Mouse (Mus musculus): Measurements from ENCODE around the gene C8a. TPM values are rescaled to one million over a fixed set of nuclear protein-coding genes. Genes with fewer than 3 reads are reported as not detected.

The C8a gene
- total RNA-seq (2021) = not detected

DNA sequence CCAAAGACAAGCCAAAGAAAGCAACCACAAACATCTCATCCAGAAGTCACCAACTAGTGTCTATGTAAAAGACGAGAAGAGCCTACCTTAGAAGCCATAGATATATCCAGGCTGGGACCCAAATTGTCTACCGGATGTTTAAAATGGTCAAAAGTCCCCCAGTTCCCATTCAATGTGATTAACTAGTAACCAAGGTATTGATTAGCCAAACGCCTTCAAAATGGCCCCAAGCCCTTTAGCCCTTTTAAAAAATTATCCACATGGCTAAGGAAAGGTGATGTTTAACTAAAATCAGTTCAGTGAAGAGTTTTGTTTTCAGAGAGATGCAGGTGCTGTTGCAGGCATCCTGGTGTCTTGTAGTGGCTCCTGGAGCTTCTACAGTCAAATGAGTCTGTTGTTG lies at the start of gene C8a:
Gene C8a, minus strand, starts transcription at position 76 of the 400 bp plus-strand sequence.
- no peak for DNase-seq
- intact Hi-C loops (cut with DNase I) = no loop called here

DNA sequence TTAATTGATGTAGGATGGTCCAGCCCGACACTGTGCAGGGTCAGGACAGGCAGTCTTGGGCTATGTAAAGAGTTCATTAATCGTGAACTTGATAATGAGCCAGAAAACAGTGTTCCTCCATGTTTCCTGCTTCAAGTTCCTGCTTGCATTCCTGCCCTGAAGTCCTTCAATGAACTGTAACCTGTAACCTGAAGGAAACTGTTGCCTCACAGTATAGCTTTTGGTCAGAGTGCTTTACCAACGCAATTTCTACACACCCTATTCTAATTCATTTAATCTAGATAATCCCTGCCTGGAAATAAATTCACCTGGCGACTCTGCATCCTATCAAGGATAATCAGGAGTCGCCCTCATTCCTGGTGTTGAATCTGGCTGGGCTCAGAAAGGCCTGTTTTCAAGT lies 49.2 kb upstream of the C8a start:
- intact Hi-C loops (cut with DNase I) = no loop called here
- no peak for DNase-seq

DNA sequence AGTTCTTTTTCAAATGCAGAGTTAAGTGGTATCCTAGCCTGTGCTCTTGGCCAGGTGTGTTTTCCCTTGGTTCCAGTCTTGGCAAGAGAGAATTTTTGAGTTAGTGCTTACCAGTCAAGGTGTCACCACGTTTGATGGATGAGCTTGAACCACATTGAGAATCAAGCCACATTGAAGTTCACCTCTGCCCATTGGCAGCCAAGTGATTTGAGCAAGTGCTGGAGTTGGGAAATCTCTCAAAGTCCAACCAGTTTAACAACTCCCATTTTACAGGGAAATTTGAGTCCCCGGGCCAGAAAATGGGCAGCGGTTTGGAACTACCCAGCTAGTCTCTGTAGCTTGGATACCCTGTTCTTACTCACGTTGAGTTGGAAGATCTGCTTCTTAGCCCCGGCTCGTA lies 41.8 kb upstream of the C8a start:
- intact Hi-C loops (cut with DNase I) = no loop called here
- DNase-seq = no peak

DNA sequence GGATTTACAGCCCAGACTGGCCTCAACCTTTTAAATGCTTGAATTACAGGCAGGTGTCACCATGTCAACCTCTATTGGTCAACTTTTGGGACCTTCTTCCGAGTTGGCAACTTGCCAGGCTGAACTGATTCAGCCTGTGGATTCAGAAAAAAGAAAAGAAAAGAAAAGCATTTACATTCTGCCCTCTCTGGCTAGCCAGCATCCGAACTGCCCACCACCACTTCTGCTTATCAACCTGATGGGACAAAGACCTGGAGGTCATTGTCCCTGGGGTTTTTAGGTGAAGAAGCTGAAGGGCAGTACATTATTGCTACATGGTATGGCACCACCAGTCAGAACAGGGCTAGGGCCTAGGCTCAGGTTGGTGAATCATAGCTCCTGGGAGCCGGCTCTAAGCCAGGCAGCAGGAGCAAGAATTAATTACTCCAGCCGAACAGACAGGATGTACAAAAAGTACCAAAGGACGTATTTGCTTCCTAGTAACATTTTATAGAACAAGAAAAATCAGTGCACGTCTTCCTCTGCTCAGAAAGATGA lies 38.6 kb upstream of the C8a start:
- intact Hi-C loops (cut with DNase I) = loop anchor here (5.0 kb wide), 2 partner anchors 88 to 1313 kb away; no protein-coding TSS in a partner anchor
- DNase-seq = no peak

DNA sequence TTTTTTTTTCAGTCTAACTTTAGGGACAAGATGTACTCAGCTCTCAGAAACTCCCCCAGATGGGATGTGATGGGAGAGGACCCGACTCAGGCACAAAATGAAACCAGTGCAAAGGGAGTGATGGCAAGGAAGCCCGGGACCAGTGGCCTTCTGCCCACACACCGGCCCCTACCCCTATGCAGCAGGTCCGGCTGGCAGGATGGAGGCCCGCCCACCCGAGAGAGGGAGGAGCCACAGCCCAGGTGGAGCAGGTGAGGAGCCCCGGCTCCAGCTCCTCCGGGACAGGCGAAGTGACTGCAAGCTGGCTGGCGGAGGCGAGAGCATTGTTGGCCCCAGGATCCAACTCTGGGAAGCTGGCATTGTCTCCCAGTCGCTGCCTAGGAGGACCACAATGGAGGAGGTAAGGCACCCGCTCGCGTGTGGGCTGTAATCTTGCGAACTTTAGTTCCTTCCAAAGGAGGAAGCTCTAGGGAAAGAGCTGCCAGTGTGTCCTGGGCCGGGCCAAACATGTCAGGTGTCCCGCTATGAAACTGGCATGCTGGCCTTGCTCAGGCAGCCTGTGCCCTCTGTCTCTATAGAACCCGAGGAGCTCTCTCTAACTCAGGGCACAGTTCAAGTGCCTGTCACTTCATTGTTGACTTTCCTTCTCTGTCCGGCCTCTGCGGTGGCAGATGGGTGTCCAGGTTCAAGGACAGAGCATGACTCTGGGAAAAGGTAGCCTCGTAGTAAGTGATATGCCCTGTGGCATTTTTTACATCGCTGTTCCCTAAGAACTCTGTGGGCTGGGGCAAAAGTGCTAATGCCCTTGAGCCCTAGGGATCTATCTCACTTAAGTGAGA lies 37.3 kb upstream of the C8a start, which contains the start of gene Fyb2:
Gene Fyb2, plus strand, starts transcription at position 166 of the 839 bp plus-strand sequence.
- DNase-seq = no peak
- intact Hi-C loops (cut with DNase I) = loop anchor here (5.0 kb wide), 2 partner anchors 89 to 1314 kb away; no protein-coding TSS in a partner anchor

DNA sequence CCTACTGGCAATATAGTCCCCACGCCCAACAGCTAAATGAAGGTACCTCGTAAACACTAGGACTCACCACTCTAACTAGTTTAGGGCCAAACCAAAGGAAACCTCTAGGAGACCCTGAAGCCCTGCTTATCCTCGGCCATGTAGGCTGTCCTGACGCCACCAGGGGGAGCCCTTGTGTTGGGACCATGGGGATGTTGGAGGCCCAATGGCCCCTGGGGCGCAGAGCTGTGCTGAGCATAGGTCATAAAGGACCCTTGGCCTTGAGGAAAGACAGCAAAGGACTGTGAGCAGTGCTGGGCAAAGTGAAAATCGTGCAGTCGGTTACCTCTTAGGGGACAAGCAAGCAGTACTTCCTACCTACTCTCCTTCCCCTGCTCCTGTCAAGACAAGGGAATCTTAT lies 35.5 kb upstream of the C8a start:
- intact Hi-C loops (cut with DNase I) = loop anchor here (2.0 to 5.0 kb wide), 3 partner anchors 91 to 1316 kb away; no protein-coding TSS in a partner anchor

DNA sequence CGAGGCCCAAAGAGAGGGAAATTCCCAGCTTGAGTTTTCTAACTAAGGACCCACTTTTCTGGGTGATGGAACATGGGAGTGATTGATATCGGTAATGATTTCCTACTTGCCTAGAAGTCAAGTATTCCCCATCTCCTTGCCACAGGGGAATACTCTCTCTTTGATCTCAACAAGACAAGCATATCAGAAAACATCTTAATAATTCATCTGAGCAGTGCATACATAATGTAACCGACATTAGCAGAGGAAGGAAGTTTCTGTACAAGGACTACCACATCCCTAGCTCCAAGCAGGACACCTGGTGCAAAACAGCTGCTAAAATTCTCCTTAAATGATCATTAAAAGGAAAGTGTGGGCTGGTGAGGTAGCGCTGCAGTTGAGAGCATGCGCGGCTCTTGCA lies 28.9 kb upstream of the C8a start:
- no peak for DNase-seq
- intact Hi-C loops (cut with DNase I) = no loop called here

More for the DNA sequence above, 35.5 kb upstream of the C8a start:
- DNase-seq = peak; percentile 58 to 76

DNA sequence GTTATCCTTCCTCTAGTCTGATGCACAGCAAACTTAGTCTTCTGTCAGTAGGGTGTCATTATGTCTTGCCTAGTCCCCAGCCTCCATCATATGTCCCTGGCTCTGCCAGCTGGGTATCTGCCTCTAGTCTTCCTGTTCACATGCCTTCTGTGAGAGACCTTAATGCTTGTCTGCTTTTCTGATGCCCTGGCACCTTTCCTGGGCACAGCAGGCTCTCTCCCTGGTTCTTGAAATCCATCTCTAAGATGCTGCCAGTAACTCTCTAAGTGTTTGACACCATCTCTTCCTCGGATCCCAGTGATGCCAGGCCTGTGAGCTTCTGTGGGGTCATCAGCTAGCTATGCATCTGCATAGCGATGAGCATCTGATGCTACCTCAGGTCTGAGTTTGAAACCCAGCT lies 26.6 kb upstream of the C8a start:
- no peak for DNase-seq
- intact Hi-C loops (cut with DNase I) = no loop called here

DNA sequence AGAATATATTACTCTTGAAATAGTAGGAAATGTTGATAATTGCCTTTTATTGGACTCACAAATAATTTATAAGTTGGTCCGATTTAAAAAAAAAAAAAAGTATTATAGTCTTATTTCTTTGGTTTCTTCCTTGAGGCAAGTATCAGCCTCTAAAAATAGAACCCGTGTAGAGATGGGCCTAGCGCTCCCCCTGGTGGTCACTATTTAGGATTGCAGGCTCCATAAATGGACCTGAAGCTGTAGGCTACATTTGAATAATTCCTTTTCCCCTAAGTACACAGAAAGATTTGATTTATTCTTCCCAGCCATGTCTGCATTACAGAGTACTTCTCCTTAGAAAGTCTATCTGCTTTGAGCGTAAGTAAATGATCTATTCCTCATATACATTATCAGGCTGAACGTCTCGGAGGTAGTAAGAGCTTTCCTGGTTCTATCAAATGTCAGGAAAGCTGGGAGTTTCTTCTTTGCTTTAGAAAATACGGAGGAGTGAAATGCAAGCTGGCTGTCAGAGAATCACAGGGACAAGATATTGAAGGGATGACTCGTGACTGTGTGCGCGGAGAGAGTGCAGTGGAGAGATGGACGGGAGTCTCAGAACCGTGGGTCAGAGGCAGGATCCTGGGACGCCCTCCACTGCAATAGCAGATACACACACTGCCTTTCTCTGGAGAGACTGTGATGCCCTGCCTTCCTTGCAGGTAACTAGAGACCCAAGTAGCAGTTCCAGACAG lies 18.0 kb upstream of the C8a start:
- DNase-seq = peak; percentile 22 to 50

DNA sequence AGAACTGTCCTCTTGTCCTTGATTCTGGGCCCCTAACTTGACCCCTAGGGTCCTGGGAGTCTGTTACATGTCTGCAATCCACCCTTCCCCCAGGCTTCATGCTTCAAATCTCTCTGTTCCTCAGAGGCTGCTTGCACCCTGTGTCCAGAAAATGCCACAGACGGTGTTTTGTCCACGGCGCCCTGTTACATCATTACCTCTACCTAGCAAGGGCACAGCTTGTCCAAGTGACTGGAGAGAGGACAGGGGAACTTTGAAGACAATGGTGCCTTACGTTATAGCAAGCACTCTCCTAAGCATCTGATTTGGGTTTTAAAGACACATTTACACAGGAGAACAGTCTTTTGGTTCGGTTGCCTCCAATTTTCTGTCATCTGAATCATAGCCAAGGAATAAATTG lies 17.4 kb upstream of the C8a start:
- no peak for DNase-seq
- intact Hi-C loops (cut with DNase I) = loop anchor here (5.0 kb wide), 1 partner anchor 686 kb away; no protein-coding TSS in a partner anchor

More for the DNA sequence above, 18.0 kb upstream of the C8a start:
- intact Hi-C loops (cut with DNase I) = loop anchor here (2.0 to 5.0 kb wide), 3 partner anchors 229 to 687 kb away; no protein-coding TSS in a partner anchor

DNA sequence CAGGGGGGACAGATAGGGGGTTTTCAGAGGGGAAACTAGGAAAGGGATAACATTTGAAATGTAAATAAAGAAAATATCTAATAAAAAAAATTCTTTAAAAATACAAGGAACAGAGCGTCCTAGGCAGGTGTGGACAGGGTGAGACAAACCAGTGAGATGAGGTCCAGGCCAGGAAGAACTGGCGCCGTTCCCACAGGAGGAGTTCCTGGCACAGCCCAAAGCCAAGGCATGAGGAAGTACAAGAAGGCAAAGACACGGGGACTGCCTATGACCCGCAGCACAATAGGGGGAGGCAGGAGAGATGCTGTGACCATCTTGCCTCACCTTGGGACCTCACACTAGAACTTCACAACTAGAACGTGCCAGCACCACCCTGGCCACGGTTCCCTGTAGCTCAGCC lies 15.5 kb upstream of the C8a start:
- intact Hi-C loops (cut with DNase I) = loop anchor here (5.0 kb wide), 1 partner anchor 684 kb away; no protein-coding TSS in a partner anchor
- peak; percentile 9 to 27 for DNase-seq

DNA sequence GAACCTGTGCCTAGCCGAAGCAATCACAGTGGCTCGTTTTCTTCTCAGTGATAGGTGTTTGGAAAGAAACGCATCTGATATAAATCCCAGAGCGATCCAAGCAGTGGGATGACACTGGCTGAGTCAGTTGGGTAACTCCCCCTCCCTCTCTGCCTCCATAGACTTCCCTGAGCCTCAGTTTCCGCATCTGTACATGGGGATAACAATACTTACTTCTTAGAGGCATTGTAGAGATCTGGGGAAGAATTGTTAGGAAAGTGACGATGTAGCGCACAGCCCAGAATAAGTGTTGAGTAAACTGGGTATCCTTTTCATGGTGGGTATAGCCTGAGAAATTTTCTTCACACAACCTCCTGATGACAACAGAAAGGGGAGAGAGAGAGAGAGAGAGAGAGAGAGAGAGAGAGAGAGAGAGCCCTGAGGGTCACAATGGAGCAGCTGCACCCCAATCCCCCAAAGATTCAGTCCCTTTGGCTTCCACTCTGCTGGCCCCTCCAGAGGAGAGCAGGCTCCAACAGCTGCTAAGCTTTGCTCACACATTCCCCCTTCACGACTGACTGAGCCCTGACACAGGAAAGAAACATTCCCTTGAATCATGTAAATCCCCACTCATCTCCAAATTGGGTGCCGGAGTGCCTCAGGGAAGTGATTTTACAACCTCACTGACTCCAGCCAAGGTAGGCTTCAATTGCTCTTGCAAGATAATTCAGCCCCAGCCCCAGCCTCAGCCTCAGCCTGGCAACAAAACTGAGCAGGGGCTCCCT lies 12.5 kb upstream of the C8a start:
- intact Hi-C loops (cut with DNase I) = no loop called here
- no peak for DNase-seq

DNA sequence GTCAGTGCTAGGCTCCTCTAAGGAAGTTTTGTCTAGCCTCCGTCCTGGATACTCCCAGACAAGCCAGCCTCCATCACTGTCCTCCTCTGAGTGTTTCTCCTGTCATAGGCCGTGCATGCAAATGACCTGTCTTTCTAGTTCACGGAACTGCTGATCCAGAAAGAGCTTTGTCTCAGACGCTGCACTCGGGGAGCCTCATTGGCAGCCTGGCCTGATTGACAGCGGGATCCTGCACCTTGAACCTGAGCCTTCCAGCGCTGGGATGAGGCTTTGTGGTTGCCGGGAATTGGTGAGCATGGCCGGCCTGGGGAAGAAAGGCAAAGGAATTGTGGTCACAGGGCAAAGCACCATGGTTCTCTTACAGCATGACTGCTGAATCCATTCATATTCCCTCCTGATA lies 11.3 kb upstream of the C8a start:
- DNase-seq = no peak
- intact Hi-C loops (cut with DNase I) = no loop called here

DNA sequence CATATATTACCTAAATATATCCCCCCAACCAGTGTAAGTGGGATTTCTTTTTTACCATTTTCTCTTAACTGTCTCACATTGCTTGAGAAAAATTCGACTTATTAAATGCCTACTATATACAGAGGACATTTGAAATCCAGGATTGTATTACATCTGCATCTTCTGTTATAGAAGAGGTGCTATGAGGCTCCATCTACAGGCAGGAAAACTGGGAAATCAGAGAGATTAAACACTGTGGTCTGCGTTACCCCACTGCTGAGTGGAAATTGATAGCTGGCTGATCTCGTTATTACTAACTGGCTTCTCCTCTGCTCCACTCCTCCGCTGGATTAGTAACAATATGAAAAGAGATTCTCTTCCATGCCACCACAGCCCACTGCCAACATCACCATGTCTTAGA lies 366 bp downstream of the C8a start:
- intact Hi-C loops (cut with DNase I) = no loop called here
- DNase-seq = no peak

DNA sequence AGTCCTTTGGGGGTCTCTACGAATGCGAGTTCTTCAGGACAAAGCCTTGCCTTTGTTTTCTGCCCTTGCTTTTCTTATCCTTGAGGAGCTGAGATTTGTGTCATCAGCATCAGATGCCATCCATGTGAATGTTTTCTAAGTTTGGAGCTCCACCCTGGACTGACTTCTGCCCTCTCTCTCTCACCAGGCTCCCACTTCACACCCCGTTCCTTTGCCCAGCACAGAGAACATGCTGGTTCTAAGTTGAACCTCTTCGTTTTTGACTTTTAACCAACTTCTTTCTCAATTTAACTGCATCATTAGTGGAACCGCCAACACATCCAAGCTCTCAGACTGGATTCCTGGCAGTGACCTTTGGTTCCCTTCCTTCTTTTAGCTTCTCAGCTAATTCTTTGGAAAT lies 6.0 kb downstream of the C8a start:
- DNase-seq = no peak
- intact Hi-C loops (cut with DNase I) = no loop called here

DNA sequence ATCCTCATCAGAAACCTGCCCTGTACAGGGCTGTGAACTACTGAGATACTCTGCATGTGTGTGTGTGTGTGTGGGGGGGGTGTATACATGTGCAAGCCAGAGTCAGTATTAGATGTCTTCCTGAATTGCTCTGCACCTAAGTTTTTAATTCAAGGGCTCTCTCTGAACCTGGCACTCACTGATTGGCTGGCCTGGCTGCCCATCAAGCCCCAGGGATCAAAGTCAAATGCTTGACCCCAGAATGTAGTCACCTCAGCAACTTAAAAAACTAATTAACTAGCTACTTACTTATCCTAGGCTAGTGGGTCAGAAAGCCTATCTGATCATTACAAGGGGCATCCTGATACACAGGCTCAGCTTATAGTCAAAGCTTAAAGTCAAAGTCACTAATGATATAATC lies 6.6 kb downstream of the C8a start:
- intact Hi-C loops (cut with DNase I) = no loop called here
- no peak for DNase-seq

DNA sequence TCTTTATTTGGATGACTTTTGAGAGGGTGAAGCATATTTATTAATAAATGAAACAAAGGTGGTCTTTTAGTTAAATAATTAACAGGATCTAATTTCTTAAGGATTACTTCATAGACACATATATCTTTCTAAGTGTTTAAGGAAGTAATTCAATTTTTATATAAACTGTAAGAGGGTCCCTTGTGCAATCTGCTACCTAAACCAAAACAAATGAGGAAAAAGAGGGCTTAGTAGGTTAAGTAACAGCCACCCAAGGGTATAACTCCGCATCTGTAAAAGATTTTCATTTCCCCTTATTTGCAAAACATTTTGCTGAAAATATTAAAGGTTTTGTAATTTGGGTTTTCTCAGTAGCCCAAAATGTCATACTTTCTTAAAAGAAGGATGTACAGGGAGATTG lies 11.8 kb downstream of the C8a start:
- no peak for DNase-seq
- intact Hi-C loops (cut with DNase I) = no loop called here

DNA sequence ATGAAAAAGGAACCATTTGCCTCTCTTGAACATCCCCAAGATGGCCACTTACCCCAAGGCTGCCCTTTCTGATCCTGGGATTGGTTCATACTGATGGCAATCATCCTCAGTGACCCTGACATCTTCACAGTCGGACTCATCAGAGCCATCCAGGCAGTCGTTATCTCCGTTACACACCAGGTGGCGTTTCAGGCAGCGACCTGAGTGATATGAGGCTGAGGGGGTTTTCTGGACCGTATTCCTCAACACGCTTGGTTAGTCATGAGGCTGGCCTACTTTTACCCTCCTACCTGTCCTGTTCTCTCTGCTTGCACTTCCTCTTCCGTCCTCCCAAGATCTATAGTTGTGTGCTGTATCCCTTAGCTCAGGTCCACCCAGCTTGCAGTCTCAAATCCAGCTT lies 15.0 kb downstream of the C8a start:
- intact Hi-C loops (cut with DNase I) = no loop called here
- DNase-seq = no peak

DNA sequence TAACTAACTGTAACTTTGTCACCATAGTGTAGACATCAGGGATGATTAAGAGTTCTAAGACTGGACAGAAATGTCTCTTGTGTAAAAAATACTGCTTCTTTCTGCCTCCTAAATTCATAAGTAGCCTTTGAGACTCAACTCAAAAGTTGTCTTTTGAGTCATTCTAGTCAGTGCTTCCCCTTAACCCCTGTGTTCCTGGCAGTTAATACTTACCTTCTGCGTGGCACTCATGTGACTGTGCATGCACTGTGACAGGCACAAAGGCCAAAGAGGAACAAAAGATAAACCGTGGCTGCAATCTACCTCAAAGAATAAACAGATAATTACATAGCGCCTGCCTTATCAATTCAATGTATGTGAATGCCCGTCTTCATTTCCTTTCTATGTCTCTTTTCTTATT lies 18.4 kb downstream of the C8a start:
- intact Hi-C loops (cut with DNase I) = no loop called here
- no peak for DNase-seq

DNA sequence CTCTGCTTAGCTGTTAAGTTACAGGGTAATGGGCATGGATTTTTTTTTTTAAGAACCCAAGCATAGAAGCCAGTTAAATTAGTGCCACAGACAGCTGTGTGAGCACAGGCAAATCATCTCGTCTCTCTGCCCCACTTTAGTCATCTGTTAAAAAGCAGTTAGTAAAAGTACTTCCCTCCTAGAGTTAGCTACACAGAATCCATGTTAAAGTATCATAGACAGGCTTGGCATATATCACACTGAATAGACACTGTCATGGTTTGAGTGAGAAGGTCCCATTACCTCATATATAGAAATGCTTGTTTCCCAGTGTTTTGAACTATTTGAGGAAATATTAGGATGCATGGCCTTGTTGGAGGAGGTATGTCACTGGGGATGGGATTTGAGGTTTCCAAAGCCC lies 19.2 kb downstream of the C8a start, which contains the start of gene Gm17662:
Gene Gm17662, plus strand, starts transcription at position 301 of the 400 bp plus-strand sequence.
- intact Hi-C loops (cut with DNase I) = no loop called here
- no peak for DNase-seq
